Mouse (Mus musculus) small intestine, adult 2 months (tissue): ENCODE data around the gene Pld4.

Experiments
- CTCF ChIP-seq: fragments of 200-500 bp; IDR thresholded peaks from 2 replicates; pipeline ENCODE4 v1.5.1; 2012; ENCODE audit warnings: low read depth, mild to moderate bottlenecking, control low read depth, inconsistent platforms, low read length, moderate library complexity, mixed read lengths; ENCODE audit not compliant: insufficient replicate concordance, insufficient read length; ENCODE audit errors: extremely low read depth
- POLR2A ChIP-seq: fragments of 200-500 bp; IDR thresholded peaks from 2 replicates; pipeline ENCODE4 v1.6.1; 2012; ENCODE audit warnings: low read depth, mild to moderate bottlenecking, control low read depth, inconsistent platforms, low read length, moderate library complexity

GRCm38 (mm10) chr12:112797672-112798331 is 37.3 kb downstream of the Pld4 start:
- TF ChIP-seq CTCF (no peak), POLR2A (no peak)
